Comparison of ENCODE assay signal across 8 mouse cellular contexts in genomic region chr2:121441800-121442199, GRCm38 (mm10). TPM values are rescaled to one million over a fixed set of nuclear protein-coding genes. Genes with fewer than 3 reads are reported as not detected.
DNase-seq lines count a peak whose midpoint lies in the region; ATAC-seq and TF ChIP-seq lines count a peak whose summit lies in the region.

No protein-coding gene starts in this region.

- peaks cover 17% of the 10 kb centered on the region for H3K36me3 ChIP-seq in thymus, adult 2 months (ENCODE audit: control insufficient read depth, insufficient read depth, low read length)
- peaks cover 27% of the 10 kb centered on the region for H3K36me3 ChIP-seq in liver, embryonic 15.5 days (replicated peaks)
- H3K36me3 ChIP-seq in splenic B cell, adult 2 months (ENCODE audit: control insufficient read depth, insufficient read depth, low read length, poor library complexity, severe bottlenecking) = peaks cover 5% of the 10 kb centered on the region

- no peaks in the 10 kb centered on the region for H3K27me3 ChIP-seq in thymus, adult 2 months (ENCODE audit: control insufficient read depth, insufficient read depth, low read length)
- H3K27me3 ChIP-seq in liver, embryonic 15.5 days = peaks cover 38% of the 10 kb centered on the region
- no peaks in the 10 kb centered on the region for H3K27me3 ChIP-seq in splenic B cell, adult 2 months (ENCODE audit: control insufficient read depth, insufficient read depth, low read length, poor library complexity, severe bottlenecking)

- no peak overlapping the region for H3K27ac ChIP-seq in thymus, adult 2 months (ENCODE audit: control insufficient read depth, insufficient read depth, low read length)
- no peak overlapping the region for H3K27ac ChIP-seq in liver, embryonic 15.5 days (replicated peaks)

- H3K4me3 ChIP-seq in thymus, adult 2 months (ENCODE audit: control insufficient read depth, insufficient read depth, low read length) = peak overlapping the region; percentile 40; the same call in 1 of the 2 replicates
- H3K4me3 ChIP-seq in liver, embryonic 15.5 days (replicated peaks) = peak overlapping the region; percentile 59

- 31% methylated on average over 11 of the region's 11 CpGs for WGBS in thymus, adult 2 months
- 16% methylated on average over 11 of the region's 11 CpGs for WGBS in liver, embryonic 15.5 days (ENCODE audit: insufficient replicate concordance)

- H3K4me2 ChIP-seq in liver, embryonic 15.5 days = peak overlapping the region; percentile 92

- TF ChIP-seq POLR2A in thymus, adult 2 months (IDR thresholded peaks at IDR 0.05; ENCODE audit: control insufficient read depth, extremely low read depth, insufficient read depth, low read length, poor library complexity) = no peak

- TF ChIP-seq CTCF in thymus, adult 2 months (IDR thresholded peaks at IDR 0.05; ENCODE audit: borderline replicate concordance, control insufficient read depth, extremely low read depth, insufficient read depth, low read length, poor library complexity) = no peak

- peaks cover 11% of the 10 kb centered on the region for H3K4me1 ChIP-seq in thymus, adult 2 months (replicated peaks; ENCODE audit: control insufficient read depth, insufficient read depth, low read length)
- H3K4me1 ChIP-seq in liver, embryonic 15.5 days (replicated peaks) = peaks cover 24% of the 10 kb centered on the region

- no peaks in the 10 kb centered on the region for H3K9me3 ChIP-seq in liver, embryonic 15.5 days (replicated peaks)

- peak; percentile 5; the same call in 1 of the 2 replicates for ATAC-seq in liver, embryonic 15.5 days (ENCODE audit: insufficient read depth)
- ATAC-seq in megakaryocyte progenitor cell, adult 5-6 weeks (replicated peaks; ENCODE audit: poor library complexity) = no peak

- H3K9ac ChIP-seq in liver, embryonic 15.5 days = peak overlapping the region; percentile 61; the same call in 1 of the 2 replicates

- peak; percentile 17 for DNase-seq in adrenal gland, postnatal 14 days
- no peak for DNase-seq in adrenal gland, postnatal 25 days
- no peak for DNase-seq in thymus, adult 2 months
- DNase-seq in thymus, postnatal 25 days = no peak
- DNase-seq in splenic B cell, adult 2 months (ENCODE audit: low read depth, low spot score) = peak; percentile 91
- no peak for DNase-seq in adrenal gland, adult 18-20 months (ENCODE audit: low spot score in 2 of 2)

RNA-seq across cellular contexts. Expression of gene Ell3, which starts 2.3 kb away (rescaled TPM):
- total RNA-seq in adrenal gland, postnatal 14 days (2021) = 0.26 and 0.94 TPM in 2 replicates
- 0.49 TPM in 1 of 2 replicates, not detected in the other for total RNA-seq in adrenal gland, postnatal 25 days (2021)
- polyA plus RNA-seq in thymus, adult 2 months (2012; rRNA removed) = 0.92 and 1.0 TPM in 2 replicates
- 2.9 and 3.0 TPM in 2 replicates for polyA plus RNA-seq in liver, embryonic 15.5 days (2015; fragmentation: Nextera tagmentation; extraction: Ambion mirVana)
- under 1 TPM; 0.17 to 0.35 TPM for total RNA-seq in adrenal gland, adult 18-20 months (2021)
- total RNA-seq in megakaryocyte progenitor cell, adult 5-6 weeks (2015) = 0.39 and 0.42 TPM in 2 replicates
- not detected in 2 replicates for total RNA-seq in megakaryocyte progenitor cell, adult 5-6 weeks (2017)

RNA-seq across cellular contexts. Expression of gene Serf2, which starts 7.2 kb away (rescaled TPM):
- 386 and 388 TPM in 2 replicates for total RNA-seq in adrenal gland, postnatal 14 days (2021)
- 351 and 386 TPM in 2 replicates for total RNA-seq in adrenal gland, postnatal 25 days (2021)
- 370 and 498 TPM in 2 replicates for polyA plus RNA-seq in thymus, adult 2 months (2012; rRNA removed)
- 167 and 207 TPM in 2 replicates for polyA plus RNA-seq in liver, embryonic 15.5 days (2015; fragmentation: Nextera tagmentation; extraction: Ambion mirVana)
- 100 to 1,000 TPM; 363 to 372 TPM for total RNA-seq in adrenal gland, adult 18-20 months (2021)
- total RNA-seq in megakaryocyte progenitor cell, adult 5-6 weeks (2015) = 273 and 317 TPM in 2 replicates
- 230 and 255 TPM in 2 replicates for total RNA-seq in megakaryocyte progenitor cell, adult 5-6 weeks (2017)

RNA-seq across cellular contexts. Expression of gene Hypk, which starts 11.3 kb away (rescaled TPM):
- total RNA-seq in adrenal gland, postnatal 14 days (2021) = 41.8 and 48.5 TPM in 2 replicates
- total RNA-seq in adrenal gland, postnatal 25 days (2021) = 42.9 and 106 TPM in 2 replicates
- polyA plus RNA-seq in thymus, adult 2 months (2012; rRNA removed) = 7.7 and 8.9 TPM in 2 replicates
- polyA plus RNA-seq in liver, embryonic 15.5 days (2015; fragmentation: Nextera tagmentation; extraction: Ambion mirVana) = 76.0 and 87.0 TPM in 2 replicates
- total RNA-seq in adrenal gland, adult 18-20 months (2021) = 10 to 100 TPM; 20.9 to 43.7 TPM
- 102 and 117 TPM in 2 replicates for total RNA-seq in megakaryocyte progenitor cell, adult 5-6 weeks (2015)
- 106 and 130 TPM in 2 replicates for total RNA-seq in megakaryocyte progenitor cell, adult 5-6 weeks (2017)

RNA-seq across cellular contexts. Expression of gene Serinc4, which starts 14.8 kb away (rescaled TPM):
- total RNA-seq in adrenal gland, postnatal 14 days (2021) = 0.53 TPM in 1 of 2 replicates, not detected in the other
- total RNA-seq in adrenal gland, postnatal 25 days (2021) = 0.30 TPM in 1 of 2 replicates, not detected in the other
- polyA plus RNA-seq in thymus, adult 2 months (2012; rRNA removed) = 0.70 and 0.89 TPM in 2 replicates
- polyA plus RNA-seq in liver, embryonic 15.5 days (2015; fragmentation: Nextera tagmentation; extraction: Ambion mirVana) = not detected in 2 replicates
- total RNA-seq in adrenal gland, adult 18-20 months (2021) = under 1 TPM in 1 of 2 experiments, not detected in 1; 0.19 TPM
- total RNA-seq in megakaryocyte progenitor cell, adult 5-6 weeks (2015) = not detected in 2 replicates
- total RNA-seq in megakaryocyte progenitor cell, adult 5-6 weeks (2017) = 0.74 and 1.5 TPM in 2 replicates

RNA-seq across cellular contexts. Expression of gene Catsper2, which starts 28.2 kb away (rescaled TPM):
- 3.5 and 3.6 TPM in 2 replicates for total RNA-seq in adrenal gland, postnatal 14 days (2021)
- total RNA-seq in adrenal gland, postnatal 25 days (2021) = 2.3 and 4.0 TPM in 2 replicates
- polyA plus RNA-seq in thymus, adult 2 months (2012; rRNA removed) = 2.1 and 2.6 TPM in 2 replicates
- 0.61 and 0.97 TPM in 2 replicates for polyA plus RNA-seq in liver, embryonic 15.5 days (2015; fragmentation: Nextera tagmentation; extraction: Ambion mirVana)
- 1 to 10 TPM; 2.2 to 2.6 TPM for total RNA-seq in adrenal gland, adult 18-20 months (2021)
- total RNA-seq in megakaryocyte progenitor cell, adult 5-6 weeks (2015) = 1.2 and 2.1 TPM in 2 replicates
- total RNA-seq in megakaryocyte progenitor cell, adult 5-6 weeks (2017) = 0.62 and 1.8 TPM in 2 replicates

Comparison
In these comparisons a context has a peak if more than half of its experiments do, and no peak if none do; other contexts are left out.
1. DNase-seq: peak in adrenal gland, postnatal 14 days (single experiment) and splenic B cell, adult 2 months (single experiment); none in adrenal gland, postnatal 25 days (single experiment), thymus, adult 2 months (single experiment), thymus, postnatal 25 days (single experiment) and adrenal gland, adult 18-20 months (0 of 2).